Mouse (Mus musculus): ENCODE results near the gene Rpap2.
A peak's percentile ranks its signal among the peaks of the same experiment; 100 is the strongest.

Gene Rpap2

DNA sequence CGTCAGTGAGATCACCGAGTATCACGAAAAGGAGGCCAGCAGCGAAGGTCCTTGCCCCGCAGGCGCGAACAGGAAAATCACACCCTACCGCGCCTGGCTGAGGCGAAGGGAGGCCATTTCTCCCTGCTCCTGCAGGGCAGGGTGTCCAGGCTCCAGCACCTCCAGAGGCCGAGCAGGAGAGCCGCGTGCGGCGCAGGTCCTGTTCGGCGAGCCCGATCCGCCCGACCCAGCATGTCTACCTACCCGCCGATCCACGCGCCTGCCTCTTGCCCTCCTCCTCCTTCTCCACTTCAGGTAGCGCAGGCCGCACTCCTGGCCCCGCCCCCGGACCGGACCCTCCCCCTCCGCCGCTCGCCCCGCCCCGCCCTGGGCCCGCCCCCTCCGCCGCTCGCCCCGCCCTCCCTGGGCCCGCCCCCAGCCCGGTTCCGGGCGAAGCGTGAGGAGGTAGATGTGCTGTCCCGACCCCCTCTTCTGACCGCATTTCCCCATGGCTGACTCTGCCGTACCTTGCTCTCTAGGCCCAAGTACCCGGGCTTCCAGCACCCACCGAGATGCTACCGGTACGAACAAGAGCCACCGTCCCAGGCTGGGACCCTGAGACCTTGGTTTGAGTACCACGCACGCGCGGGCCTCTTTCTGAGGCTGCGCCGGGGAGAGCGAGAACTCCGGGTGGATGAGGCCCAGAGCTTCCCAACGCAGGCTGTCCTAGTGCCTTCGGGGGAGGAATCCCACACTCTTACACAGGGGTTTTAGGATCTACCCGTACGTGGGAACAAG lies at the start of gene Rpap2, which contains the start of gene Glmn:
Gene Rpap2, plus strand, starts transcription at position 73 of the 777 bp plus-strand sequence.
Gene Glmn, minus strand, starts transcription at position 588 of the 777 bp plus-strand sequence.
- peak; percentile 92 for DNase-seq

- no peak for DNase-seq
These were observed 49.2 kb upstream of the Rpap2 start for GRCm38 (mm10) chr5:107547955-107548354.

- no peak for DNase-seq
These were observed 48.7 kb upstream of the Rpap2 start for GRCm38 (mm10) chr5:107548444-107548843.

DNA sequence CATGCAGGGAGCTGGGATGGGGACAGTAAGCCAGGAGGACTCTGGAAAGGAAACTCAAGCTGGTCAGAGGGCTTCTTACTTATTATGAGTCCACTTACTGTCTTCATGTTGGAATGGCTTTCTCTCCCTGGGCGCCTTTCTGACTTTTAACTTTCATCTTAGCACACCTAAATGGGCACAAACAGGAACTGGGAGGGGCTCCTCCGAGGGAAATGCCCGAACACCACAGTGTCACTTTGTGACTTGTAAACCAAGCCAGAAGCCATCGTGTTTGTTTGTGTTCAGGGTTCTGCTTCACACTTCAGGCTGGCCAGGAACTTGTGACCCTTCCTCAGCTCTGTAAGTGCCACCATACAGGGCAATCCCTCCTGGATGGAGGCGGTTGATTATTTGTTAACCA lies 42.8 kb upstream of the Rpap2 start:
- DNase-seq, result no peak

GRCm38 (mm10) chr5:107556969-107557368 lies 40.2 kb upstream of the Rpap2 start:
- no peak for DNase-seq

GRCm38 (mm10) chr5:107569148-107569547 lies 28.0 kb upstream of the Rpap2 start:
- no peak for DNase-seq

DNA sequence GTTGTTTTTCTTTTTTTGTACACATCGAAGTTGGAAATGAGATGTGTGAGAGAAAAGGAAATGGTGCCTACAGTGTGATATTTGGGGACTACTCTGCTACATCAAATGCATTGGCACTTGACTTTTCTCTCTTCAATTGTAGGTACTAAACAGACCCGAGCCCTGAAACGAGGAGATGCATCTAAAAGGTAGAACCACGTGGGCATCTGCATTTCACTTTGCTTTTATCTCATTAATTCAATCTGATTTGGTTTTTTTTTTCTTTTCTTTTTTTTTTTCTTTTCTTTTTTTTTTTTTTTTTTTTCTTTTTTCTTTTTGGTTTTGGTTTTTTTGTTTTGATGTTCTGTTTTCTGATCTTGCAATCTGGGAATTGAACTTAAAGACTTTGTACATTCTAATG lies 1.2 kb downstream of the Rpap2 start:
- DNase-seq, result no peak

DNA sequence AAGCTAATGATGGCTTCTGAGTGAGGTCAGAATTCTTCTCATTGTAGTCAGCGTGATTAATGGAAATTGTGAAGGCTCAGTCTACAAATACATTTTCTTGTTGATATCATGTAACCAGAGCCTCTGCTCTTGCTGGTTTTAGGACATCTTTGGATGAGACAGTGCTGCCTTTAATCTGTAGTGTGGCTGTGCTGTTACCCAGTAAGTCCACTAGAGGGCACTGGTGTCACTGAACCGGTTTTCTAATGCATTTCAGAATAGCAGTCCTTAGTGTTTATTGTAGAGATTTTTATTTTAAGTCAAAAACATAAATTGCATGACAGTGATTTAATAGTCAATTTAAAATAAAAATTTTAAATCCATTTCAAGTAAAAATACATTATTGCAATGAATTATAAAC lies 14.1 kb downstream of the Rpap2 start:
- DNase-seq, result peak; percentile 70

- DNase-seq, result no peak
These were observed 20.8 kb downstream of the Rpap2 start for GRCm38 (mm10) chr5:107617986-107618385.

DNA sequence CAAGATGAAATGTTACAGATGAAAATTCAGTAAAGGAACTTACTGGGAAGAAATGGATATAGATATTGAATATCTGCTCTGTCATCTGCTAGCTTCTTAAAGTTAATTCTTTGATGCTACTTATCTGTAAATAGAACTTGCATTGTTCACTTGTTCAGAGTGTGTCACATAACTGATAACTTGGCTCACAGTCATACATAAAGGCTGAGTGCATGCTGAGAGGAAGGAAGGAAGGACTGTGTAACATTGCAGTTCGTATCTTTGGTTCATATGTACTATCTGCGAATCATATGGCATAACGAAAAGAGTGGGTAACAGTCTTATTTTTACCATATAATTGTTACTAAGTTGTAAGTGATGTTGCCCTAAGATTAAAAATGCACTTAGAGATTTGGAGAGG lies 24.2 kb downstream of the Rpap2 start:
- no peak for DNase-seq

GRCm38 (mm10) chr5:107633651-107634050 lies 36.5 kb downstream of the Rpap2 start:
- no peak for DNase-seq

GRCm38 (mm10) chr5:107637106-107637505 lies 39.9 kb downstream of the Rpap2 start:
- DNase-seq, result no peak

GRCm38 (mm10) chr5:107638366-107638765 lies 41.2 kb downstream of the Rpap2 start:
- no peak for DNase-seq

- DNase-seq, result no peak
These were observed 47.4 kb downstream of the Rpap2 start for GRCm38 (mm10) chr5:107644595-107644994.

DNA sequence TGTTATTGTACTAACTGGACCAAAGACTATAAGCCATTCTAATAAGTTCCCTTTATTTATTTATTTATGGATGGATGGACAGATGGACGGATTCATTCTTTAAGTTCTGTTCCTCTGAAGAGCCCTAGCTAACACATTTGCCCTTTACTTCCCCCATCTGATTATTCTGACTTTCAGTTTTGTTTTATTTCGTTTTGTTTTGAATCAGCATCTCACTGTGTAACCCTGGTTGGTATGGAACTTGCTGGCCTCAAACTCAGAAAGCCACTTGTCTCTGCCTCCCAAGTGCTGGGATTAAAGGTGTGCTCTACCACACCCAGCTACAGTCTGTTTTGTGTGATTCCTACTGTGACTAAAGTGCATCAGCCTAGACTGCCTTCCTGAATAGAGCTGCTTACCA lies 48.8 kb downstream of the Rpap2 start:
- DNase-seq, result no peak

DNA sequence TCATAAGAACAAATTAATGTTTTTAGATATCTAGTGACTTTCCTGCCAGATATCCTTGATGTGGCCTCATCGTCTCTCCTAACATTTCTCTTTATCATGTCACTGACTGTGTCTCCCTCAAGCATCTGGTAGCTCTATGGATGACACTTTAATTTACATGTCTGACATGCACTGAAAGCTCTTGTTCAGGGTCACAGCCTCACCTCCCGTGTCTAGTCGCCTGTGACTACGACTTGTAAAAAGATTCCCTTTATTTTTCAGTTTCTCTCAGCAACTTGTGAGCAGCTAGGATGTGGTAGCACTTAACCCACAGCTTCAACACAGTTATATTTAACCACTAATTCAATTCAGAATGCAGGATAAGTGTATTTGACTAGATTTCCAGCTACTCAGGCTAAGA lies 50.4 kb downstream of the Rpap2 start:
- DNase-seq, result no peak

DNA sequence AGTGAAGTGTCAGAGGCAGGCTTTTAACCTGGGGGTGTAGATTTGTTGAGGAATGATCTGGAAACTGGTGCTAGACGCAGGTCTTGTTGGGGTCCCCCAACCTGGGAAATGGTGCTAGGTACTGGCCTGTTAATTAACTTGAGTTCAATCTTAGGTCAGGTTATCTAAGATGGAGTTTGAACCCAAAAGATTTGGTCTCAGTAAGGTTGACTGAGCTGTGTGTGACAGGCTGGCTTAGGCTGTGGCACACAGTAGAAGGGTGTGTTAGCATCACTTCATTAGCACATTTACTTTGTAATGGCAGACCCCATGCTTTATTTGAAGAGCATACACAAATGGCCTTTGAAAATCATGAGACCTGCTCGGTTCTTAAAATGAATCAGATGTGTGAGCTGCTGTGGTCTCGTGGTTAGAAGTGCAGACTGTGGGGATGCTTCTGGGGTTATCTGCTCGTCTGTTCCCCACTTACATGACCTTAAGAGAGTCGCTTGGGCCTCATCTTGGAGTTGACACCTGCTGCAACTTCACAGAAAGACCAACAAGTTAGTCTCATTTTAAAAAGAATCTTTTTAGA lies 51.5 kb downstream of the Rpap2 start:
- DNase-seq, result no peak

DNA sequence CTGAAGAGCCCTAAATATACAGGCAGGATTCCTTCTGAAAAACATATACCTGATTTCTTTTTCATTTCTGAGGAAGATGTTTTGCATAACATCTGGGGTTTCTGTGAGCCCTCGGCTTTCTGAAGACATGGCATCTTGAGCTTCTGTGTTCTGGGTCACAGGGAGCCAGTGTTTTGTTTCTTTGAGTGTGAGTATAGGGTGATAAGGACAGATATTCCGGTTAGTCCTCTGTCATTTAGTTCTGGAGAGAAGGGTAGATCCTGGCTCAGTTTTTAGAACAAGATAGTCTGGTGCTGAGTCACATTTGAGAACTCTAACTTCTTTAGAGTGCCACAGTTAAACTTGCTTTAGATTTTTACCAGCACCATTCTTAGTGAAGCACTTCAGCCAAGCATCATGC lies 52.5 kb downstream of the Rpap2 start:
- no peak for DNase-seq

GRCm38 (mm10) chr5:107650427-107650826 lies 53.3 kb downstream of the Rpap2 start:
- no peak for DNase-seq

DNA sequence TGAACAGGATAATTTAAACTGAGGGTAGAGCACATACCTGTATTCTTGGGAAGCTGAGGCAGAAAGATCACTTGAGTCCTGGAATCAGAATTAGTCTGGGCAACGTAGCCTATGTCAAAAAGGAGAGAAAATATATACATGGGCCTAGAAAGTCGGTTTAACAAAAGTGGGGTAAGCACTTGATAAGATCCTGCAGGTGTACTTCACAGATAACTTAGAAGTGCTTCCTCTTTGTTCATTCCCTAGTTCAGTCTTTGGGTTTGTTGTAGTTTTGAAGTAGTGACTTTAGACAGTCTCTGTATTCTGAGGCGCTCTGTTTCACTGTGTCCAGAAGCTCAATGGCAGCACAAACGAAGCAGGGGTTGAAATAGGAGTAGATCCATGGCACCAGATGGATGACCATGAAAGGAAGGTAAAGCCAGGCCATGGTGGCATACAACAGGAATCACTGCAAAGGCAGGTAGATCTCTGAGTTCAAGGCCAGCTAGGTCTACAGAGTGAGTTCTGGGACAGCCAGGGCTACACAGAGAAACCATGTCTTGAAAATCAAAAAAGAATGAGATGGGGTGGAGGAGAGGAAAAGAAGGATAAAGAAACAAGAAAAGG lies 55.0 kb downstream of the Rpap2 start:
- no peak for DNase-seq

DNA sequence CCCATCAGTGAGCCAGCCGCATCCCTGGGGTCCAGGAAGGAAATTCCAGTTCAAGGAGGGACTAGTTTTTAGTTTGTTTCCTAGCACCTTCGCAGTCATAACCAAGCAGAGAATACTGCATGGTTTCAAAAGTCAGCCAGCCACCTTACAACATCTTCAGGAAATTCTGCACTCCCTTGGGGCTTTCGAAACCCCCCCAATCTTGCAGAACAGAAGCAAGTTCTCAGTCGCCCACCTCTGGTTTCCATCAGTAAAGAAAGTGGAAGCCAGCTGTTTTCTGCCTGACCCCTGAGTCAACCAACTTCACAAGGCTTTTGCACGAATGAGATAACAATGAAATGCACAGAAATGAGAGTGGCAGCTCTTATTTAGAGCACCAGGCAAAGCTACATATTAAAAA lies 81.2 kb downstream of the Rpap2 start:
- DNase-seq, result no peak

DNA sequence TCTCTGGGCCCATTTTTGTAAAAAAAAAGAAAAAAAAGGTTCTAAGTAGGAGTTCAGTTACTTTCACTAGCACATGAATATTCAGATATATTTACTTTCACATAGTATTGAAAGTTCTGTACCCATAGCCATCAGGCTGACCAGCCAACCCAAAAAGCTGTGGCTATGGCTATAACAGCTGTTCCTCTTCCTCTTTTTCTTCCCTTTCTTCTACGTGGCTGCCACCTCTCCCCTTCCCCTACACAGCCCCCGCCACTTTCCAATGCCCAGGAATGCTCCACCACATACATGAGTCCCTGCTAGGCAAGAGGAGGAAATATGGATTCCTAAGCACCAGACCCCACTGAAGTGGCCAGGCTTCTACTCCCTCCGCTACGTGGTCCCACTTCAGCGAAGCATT lies 84.1 kb downstream of the Rpap2 start:
- no peak for DNase-seq

DNA sequence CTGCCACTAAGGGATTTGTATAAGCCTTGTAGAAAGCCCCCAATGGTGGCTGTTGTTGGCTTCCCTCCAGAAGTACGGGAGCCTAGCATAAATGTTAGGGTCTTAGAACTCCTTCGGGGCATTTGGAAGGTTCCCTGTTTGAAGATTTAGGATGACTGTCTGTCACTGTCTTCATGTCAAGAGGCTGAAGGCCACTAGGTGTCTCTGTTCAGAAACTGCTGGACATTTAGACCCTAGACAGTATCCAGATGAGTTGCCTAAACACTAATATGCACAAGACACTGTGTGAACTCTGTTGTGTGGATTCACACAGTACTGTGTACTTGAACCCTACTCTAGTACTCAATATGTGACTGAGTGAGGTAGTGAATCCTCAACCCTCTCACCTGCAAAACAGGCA lies 87.2 kb downstream of the Rpap2 start:
- DNase-seq, result no peak

- no peak for DNase-seq
These were observed 90.0 kb downstream of the Rpap2 start for GRCm38 (mm10) chr5:107687161-107687560.
